10 mouse cellular contexts compared by ENCODE assay signal in the genomic region with DNA sequence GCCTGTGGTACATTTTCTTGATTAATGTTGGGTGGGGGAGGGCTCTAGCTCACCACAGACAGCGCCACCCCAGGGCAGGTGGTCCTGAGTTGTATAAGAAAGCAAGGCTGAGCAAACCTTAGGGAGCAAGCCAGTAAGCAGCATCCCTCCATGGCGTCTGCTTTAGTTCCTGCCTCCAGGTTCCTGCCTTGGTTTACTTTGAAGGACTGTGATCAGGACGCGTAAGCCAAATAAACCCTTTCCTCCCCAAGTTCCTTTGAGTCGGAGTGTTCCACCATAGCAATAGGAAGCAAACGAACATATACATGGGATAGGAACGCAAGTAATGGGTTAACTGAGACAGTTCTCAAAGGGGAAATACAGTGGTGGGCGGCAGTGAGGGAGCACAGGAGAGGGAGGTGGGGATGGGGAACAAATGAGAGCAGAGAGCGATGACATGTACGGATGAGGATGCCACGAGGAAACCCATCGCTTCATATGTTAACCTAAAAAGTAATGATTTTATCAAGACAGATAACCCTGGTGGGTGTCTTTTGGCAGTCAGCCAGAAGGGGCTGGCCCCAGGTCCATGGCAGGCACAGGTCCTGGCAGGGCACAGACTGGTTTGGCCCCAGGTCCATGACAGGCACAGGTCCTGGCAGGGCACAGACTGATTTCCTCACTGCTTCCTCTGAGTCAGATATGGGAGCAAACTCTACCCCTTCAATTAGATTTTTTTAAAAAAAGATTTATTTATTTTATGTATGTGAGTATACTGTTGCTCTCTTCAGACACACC. TPM values are rescaled to one million over a fixed set of nuclear protein-coding genes. Genes with fewer than 3 reads are reported as not detected.
DNase-seq lines count a peak whose midpoint lies in the region; ATAC-seq and TF ChIP-seq lines count a peak whose summit lies in the region.
"Had no signal": no experiment of that assay in that cellular context is flagged by ENCODE, and none has a peak within 500 bp of the region (broad histone marks: within the 10 kb centered on the region; RNA-seq: fewer than 3 reads in every experiment).

No protein-coding gene starts in this region.

- no peak for TF ChIP-seq CTCF in hindbrain, postnatal 0 days (IDR thresholded peaks at IDR 0.05; ENCODE audit: low read depth)
- no peak for TF ChIP-seq CTCF in midbrain, postnatal 0 days (IDR thresholded peaks at IDR 0.05)

- peaks cover 9% of the 10 kb centered on the region; the same call in 1 of the 2 replicates for H3K4me1 ChIP-seq in hindbrain, postnatal 0 days (ENCODE audit: insufficient read depth, low read length)
- peaks cover 18% of the 10 kb centered on the region for H3K4me1 ChIP-seq in hindbrain, embryonic 14.5 days (replicated peaks; ENCODE audit: control insufficient read depth, insufficient read depth, low read length)
- H3K4me1 ChIP-seq in midbrain, embryonic 13.5 days (replicated peaks), result peaks cover 20% of the 10 kb centered on the region
- H3K4me1 ChIP-seq in midbrain, postnatal 0 days (ENCODE audit: insufficient read depth, low read length), result peaks cover 10% of the 10 kb centered on the region
- H3K4me1 ChIP-seq in stomach, embryonic 14.5 days (ENCODE audit: control insufficient read depth, insufficient read depth, low read length), result peaks cover 19% of the 10 kb centered on the region

- no peak overlapping the region for H3K9ac ChIP-seq in hindbrain, postnatal 0 days (replicated peaks; ENCODE audit: low read length)
- no peak overlapping the region for H3K9ac ChIP-seq in hindbrain, embryonic 14.5 days
- H3K9ac ChIP-seq in midbrain, embryonic 13.5 days (replicated peaks), result no peak overlapping the region
- H3K9ac ChIP-seq in midbrain, postnatal 0 days (replicated peaks; ENCODE audit: low read length, poor library complexity, severe bottlenecking), result no peak overlapping the region
- H3K9ac ChIP-seq in stomach, embryonic 14.5 days (replicated peaks; ENCODE audit: low read depth, low read length), result no peak overlapping the region
- H3K9ac ChIP-seq: forebrain, postnatal 0 days had no signal

- peak overlapping the region; percentile 88; the same call in 1 of the 2 replicates for H3K27ac ChIP-seq in hindbrain, postnatal 0 days
- no peak overlapping the region for H3K27ac ChIP-seq in hindbrain, embryonic 14.5 days
- peak overlapping the region; percentile 89; the same call in 1 of the 2 replicates for H3K27ac ChIP-seq in midbrain, embryonic 13.5 days
- H3K27ac ChIP-seq in midbrain, postnatal 0 days (ENCODE audit: low read depth, low read length), result no peak overlapping the region
- H3K27ac ChIP-seq in stomach, embryonic 14.5 days (ENCODE audit: low read length), result peak overlapping the region; percentile 97

- no peak overlapping the region for H3K4me3 ChIP-seq in hindbrain, postnatal 0 days (ENCODE audit: low read length)
- no peak overlapping the region for H3K4me3 ChIP-seq in hindbrain, embryonic 14.5 days (replicated peaks; ENCODE audit: low read length)
- no peak overlapping the region for H3K4me3 ChIP-seq in midbrain, embryonic 13.5 days (replicated peaks)
- H3K4me3 ChIP-seq in midbrain, postnatal 0 days (ENCODE audit: low read depth, low read length), result no peak overlapping the region
- H3K4me3 ChIP-seq in stomach, embryonic 14.5 days (ENCODE audit: low read depth, low read length), result no peak overlapping the region

- 89% methylated on average over 12 of the region's 12 CpGs for WGBS in hindbrain, postnatal 0 days
- WGBS in hindbrain, embryonic 14.5 days, result 87% methylated on average over 12 of the region's 12 CpGs
- 91% methylated on average over 12 of the region's 12 CpGs for WGBS in midbrain, embryonic 13.5 days
- 88% methylated on average over 12 of the region's 12 CpGs for WGBS in midbrain, postnatal 0 days
- WGBS in stomach, embryonic 14.5 days, result 78% methylated on average over 12 of the region's 12 CpGs

- no peaks in the 10 kb centered on the region for H3K27me3 ChIP-seq in hindbrain, postnatal 0 days (ENCODE audit: insufficient read depth, low read length)
- H3K27me3 ChIP-seq in hindbrain, embryonic 14.5 days (ENCODE audit: control insufficient read depth, insufficient read depth, low read length), result no peaks in the 10 kb centered on the region
- no peaks in the 10 kb centered on the region for H3K27me3 ChIP-seq in midbrain, embryonic 13.5 days
- H3K27me3 ChIP-seq in midbrain, postnatal 0 days (ENCODE audit: insufficient read depth, low read length), result no peaks in the 10 kb centered on the region
- no peaks in the 10 kb centered on the region for H3K27me3 ChIP-seq in stomach, embryonic 14.5 days (ENCODE audit: control insufficient read depth, insufficient read depth, low read length)

- ATAC-seq in hindbrain, postnatal 0 days, result no peak
- no peak for ATAC-seq in hindbrain, embryonic 14.5 days (ENCODE audit: low FRiP score)
- no peak for ATAC-seq in midbrain, embryonic 13.5 days
- ATAC-seq in midbrain, postnatal 0 days (ENCODE audit: low FRiP score), result no peak
- no peak for ATAC-seq in stomach, embryonic 14.5 days (ENCODE audit: insufficient number of reproducible peaks, insufficient read depth, low FRiP score, low read depth)
- ATAC-seq: forebrain, postnatal 0 days had no signal

- no peaks in the 10 kb centered on the region for H3K9me3 ChIP-seq in hindbrain, postnatal 0 days (ENCODE audit: low read length)
- no peaks in the 10 kb centered on the region for H3K9me3 ChIP-seq in hindbrain, embryonic 14.5 days (ENCODE audit: control insufficient read depth, low read length)
- H3K9me3 ChIP-seq in midbrain, embryonic 13.5 days, result no peaks in the 10 kb centered on the region
- no peaks in the 10 kb centered on the region for H3K9me3 ChIP-seq in midbrain, postnatal 0 days (ENCODE audit: low read length)
- H3K9me3 ChIP-seq in stomach, embryonic 14.5 days (ENCODE audit: control insufficient read depth, low read depth, low read length), result no peaks in the 10 kb centered on the region

- H3K36me3 ChIP-seq in hindbrain, postnatal 0 days (ENCODE audit: insufficient read depth, low read length), result no peaks in the 10 kb centered on the region
- no peaks in the 10 kb centered on the region for H3K36me3 ChIP-seq in hindbrain, embryonic 14.5 days (replicated peaks; ENCODE audit: control insufficient read depth, insufficient read depth)
- no peaks in the 10 kb centered on the region for H3K36me3 ChIP-seq in midbrain, embryonic 13.5 days
- H3K36me3 ChIP-seq in midbrain, postnatal 0 days (ENCODE audit: insufficient read depth, low read length), result no peaks in the 10 kb centered on the region; the same call in 1 of the 2 replicates
- H3K36me3 ChIP-seq in stomach, embryonic 14.5 days (ENCODE audit: control insufficient read depth, insufficient read depth, low read length), result no peaks in the 10 kb centered on the region

- H3K4me2 ChIP-seq in hindbrain, postnatal 0 days (ENCODE audit: low read depth, low read length), result no peak overlapping the region
- H3K4me2 ChIP-seq in hindbrain, embryonic 14.5 days (replicated peaks), result no peak overlapping the region
- H3K4me2 ChIP-seq in midbrain, embryonic 13.5 days (replicated peaks), result no peak overlapping the region
- no peak overlapping the region for H3K4me2 ChIP-seq in midbrain, postnatal 0 days (ENCODE audit: low read depth, low read length, poor library complexity, severe bottlenecking)
- no peak overlapping the region for H3K4me2 ChIP-seq in stomach, embryonic 14.5 days (replicated peaks; ENCODE audit: low read depth, low read length)

- DNase-seq in adrenal gland, adult (ENCODE audit: inconsistent age in 2 of 2, low spot score in 1 of 2), result peak; percentile 60 to 72
- DNase-seq in adrenal gland, adult 8-10 months, result no peak
- DNase-seq in hindbrain, postnatal 0 days (ENCODE audit: low spot score), result no peak
- DNase-seq in hindbrain, embryonic 14.5 days (ENCODE audit: low spot score), result no peak
- DNase-seq in midbrain, postnatal 0 days (ENCODE audit: low spot score), result no peak
- no peak for DNase-seq in right cerebral cortex, adult 2 months (ENCODE audit: low spot score in 2 of 2)
- DNase-seq: forebrain, postnatal 0 days; liver had no signal

RNA-seq across cellular contexts. Expression of a gene that starts 27.2 kb away (rescaled TPM):
- total RNA-seq in adrenal gland, adult 8-10 months (2022), result 100 to 1,000 TPM in 1 of 4 experiments, 10 to 100 TPM in 3; 43.4 to 113 (median 59.0) TPM
- total RNA-seq in hindbrain, postnatal 0 days (2014; rRNA removed), result 48.5 and 51.3 TPM in 2 replicates
- 62.1 and 65.5 TPM in 2 replicates for polyA plus RNA-seq in hindbrain, postnatal 0 days (2015; fragmentation: Nextera tagmentation; extraction: Ambion mirVana)
- 37.3 and 52.0 TPM in 2 replicates for polyA plus RNA-seq in hindbrain, embryonic 14.5 days (2014; fragmentation: Nextera tagmentation; extraction: Ambion mirVana)
- 57.0 and 62.1 TPM in 2 replicates for polyA plus RNA-seq in midbrain, embryonic 13.5 days (2015; fragmentation: Nextera tagmentation; extraction: Ambion mirVana)
- 53.2 and 70.6 TPM in 2 replicates for total RNA-seq in midbrain, postnatal 0 days (2014; rRNA removed)
- 53.4 and 73.9 TPM in 2 replicates for polyA plus RNA-seq in midbrain, postnatal 0 days (2015; fragmentation: Nextera tagmentation; extraction: Ambion mirVana)
- polyA plus RNA-seq in stomach, embryonic 14.5 days (2014; fragmentation: Nextera tagmentation; extraction: Ambion mirVana), result 59.8 and 59.9 TPM in 2 replicates

Comparison
In these comparisons a context has a peak if more than half of its experiments do, and no peak if none do; other contexts are left out.
1. DNase-seq: peak in adrenal gland, adult (2 of 2); none in adrenal gland, adult 8-10 months (single experiment), hindbrain, postnatal 0 days (single experiment), hindbrain, embryonic 14.5 days (single experiment), midbrain, postnatal 0 days (single experiment) and right cerebral cortex, adult 2 months (0 of 2).
2. H3K27ac ChIP-seq: peak in hindbrain, postnatal 0 days (single experiment), midbrain, embryonic 13.5 days (single experiment) and stomach, embryonic 14.5 days (single experiment); none in hindbrain, embryonic 14.5 days (single experiment) and midbrain, postnatal 0 days (single experiment).